Mouse (Mus musculus): ENCODE data around the gene Ncbp3. TPM values are rescaled to one million over a fixed set of nuclear protein-coding genes. Genes with fewer than 3 reads are reported as not detected.

Gene Ncbp3
- polyA plus RNA-seq, 1 experiment from 2014 or later = 14.2 TPM

DNA sequence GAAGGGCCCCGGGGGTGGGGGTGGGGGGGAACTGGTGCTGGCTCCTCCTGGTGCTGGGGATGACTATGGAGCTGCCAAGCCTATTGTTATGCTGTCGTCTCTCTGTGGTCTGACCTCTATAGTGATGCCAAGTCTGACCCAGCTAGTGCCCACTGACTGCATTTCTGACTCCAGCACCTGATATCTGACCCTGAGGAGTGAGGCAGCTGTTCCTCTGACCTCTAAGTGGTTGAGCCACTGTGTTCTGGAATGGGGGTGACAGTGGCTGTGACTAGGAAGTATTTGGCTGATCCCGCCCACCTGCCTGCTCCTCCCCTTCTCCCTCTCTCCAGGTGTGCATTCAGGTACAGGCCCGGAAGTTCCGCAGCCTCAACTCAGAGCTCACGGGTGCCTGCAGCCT is 63.8 kb downstream of the Ncbp3 start:
- H3K4me3 ChIP-seq = no peak overlapping the region
- H3K9ac ChIP-seq = no peak overlapping the region
- ATAC-seq (ENCODE audit: insufficient number of reproducible peaks, insufficient read depth, low FRiP score, low TSS enrichment) = no peak
- WGBS = 69% methylated on average over 6 of the region's 6 CpGs
- H3K36me3 ChIP-seq = no peaks in the 10 kb centered on the region
- H3K4me1 ChIP-seq = no peaks in the 10 kb centered on the region
- H3K4me2 ChIP-seq (replicated peaks) = no peak overlapping the region
- H3K27ac ChIP-seq = no peak overlapping the region
- H3K27me3 ChIP-seq = no peaks in the 10 kb centered on the region
- no peaks in the 10 kb centered on the region for H3K9me3 ChIP-seq

DNA sequence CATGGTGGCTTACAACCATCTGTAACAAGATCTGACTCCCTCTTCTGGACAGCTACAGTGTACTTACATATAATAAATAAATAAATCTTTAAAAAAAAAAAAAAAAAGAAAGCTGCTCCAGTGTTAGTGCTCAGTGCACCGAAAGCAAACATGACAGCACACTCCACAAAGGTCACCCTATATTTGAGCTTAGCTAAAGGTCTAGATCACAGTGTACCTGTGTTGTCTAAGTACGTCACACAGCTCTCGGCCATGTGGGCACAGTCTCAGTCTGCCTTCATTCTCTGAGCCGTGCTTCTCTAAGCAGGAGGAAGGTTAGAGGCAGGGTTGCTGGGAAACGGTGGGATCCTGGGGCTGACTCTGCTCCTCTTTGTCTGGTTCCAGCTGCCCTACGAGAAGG is 78.9 kb downstream of the Ncbp3 start:
- Histone ChIP-seq H3K4me2 (replicated peaks) (no peak overlapping the region), H3K4me3 (no peak overlapping the region), H3K36me3 (peaks cover 6% of the 10 kb centered on the region; the same call in 1 of the 2 replicates), H3K4me1 (no peaks in the 10 kb centered on the region), H3K27ac (no peak overlapping the region), H3K9ac (no peak overlapping the region), H3K27me3 (no peaks in the 10 kb centered on the region), H3K9me3 (no peaks in the 10 kb centered on the region)
- no peak for ATAC-seq (ENCODE audit: insufficient number of reproducible peaks, insufficient read depth, low FRiP score, low TSS enrichment)
- 95% methylated on average over 6 of the region's 6 CpGs for WGBS

GRCm38 (mm10) chr11:73131020-73131419 is 83.4 kb downstream of the Ncbp3 start:
- H3K27me3 ChIP-seq = no peaks in the 10 kb centered on the region
- H3K4me2 ChIP-seq (replicated peaks) = no peak overlapping the region
- ATAC-seq (ENCODE audit: insufficient number of reproducible peaks, insufficient read depth, low FRiP score, low TSS enrichment) = no peak
- H3K36me3 ChIP-seq = peaks cover 20% of the 10 kb centered on the region; the same call in 1 of the 2 replicates
- 85% methylated on average over 7 of the region's 7 CpGs for WGBS
- peaks cover 21% of the 10 kb centered on the region for H3K4me1 ChIP-seq
- H3K27ac ChIP-seq = no peak overlapping the region
- H3K9me3 ChIP-seq = no peaks in the 10 kb centered on the region
- no peak overlapping the region for H3K4me3 ChIP-seq
- no peak overlapping the region for H3K9ac ChIP-seq

DNA sequence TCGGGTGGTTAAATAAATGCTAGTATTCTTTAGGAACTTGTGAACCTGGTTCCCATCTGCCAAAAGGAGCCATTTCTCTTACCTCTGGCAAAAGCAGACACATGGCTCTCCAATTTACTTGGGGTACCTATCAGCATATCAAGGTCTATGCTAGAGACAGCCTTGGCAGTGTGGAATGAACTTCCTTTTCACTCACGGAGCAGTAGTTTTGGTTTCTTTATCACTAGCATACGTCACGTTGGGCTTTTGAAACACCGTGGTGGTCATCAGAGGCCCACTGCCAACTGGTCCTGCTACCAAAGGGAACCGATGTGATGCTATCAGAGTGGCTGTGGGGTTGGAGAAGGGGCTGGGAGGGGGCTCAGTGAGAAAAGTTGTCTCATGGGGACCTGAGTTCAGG is 85.4 kb downstream of the Ncbp3 start:
- H3K9me3 ChIP-seq = no peaks in the 10 kb centered on the region
- H3K27ac ChIP-seq = no peak overlapping the region
- no peak overlapping the region for H3K4me2 ChIP-seq (replicated peaks)
- H3K27me3 ChIP-seq = no peaks in the 10 kb centered on the region
- 95% methylated on average over 6 of the region's 6 CpGs for WGBS
- peaks cover 18% of the 10 kb centered on the region; the same call in 1 of the 2 replicates for H3K36me3 ChIP-seq
- no peak overlapping the region for H3K9ac ChIP-seq
- no peak for ATAC-seq (ENCODE audit: insufficient number of reproducible peaks, insufficient read depth, low FRiP score, low TSS enrichment)
- H3K4me3 ChIP-seq = no peak overlapping the region
- H3K4me1 ChIP-seq = peaks cover 36% of the 10 kb centered on the region

GRCm38 (mm10) chr11:73134222-73134621 is 86.6 kb downstream of the Ncbp3 start:
- Histone ChIP-seq H3K27ac (no peak overlapping the region), H3K4me2 (replicated peaks) (0 out of 2 replicates have a peak overlapping the region, but pooled peaks have one; percentile 6), H3K9me3 (no peaks in the 10 kb centered on the region), H3K4me1 (peaks cover 36% of the 10 kb centered on the region), H3K4me3 (no peak overlapping the region), H3K36me3 (peaks cover 18% of the 10 kb centered on the region; the same call in 1 of the 2 replicates), H3K9ac (no peak overlapping the region), H3K27me3 (no peaks in the 10 kb centered on the region)
- WGBS = 86% methylated on average over 5 of the region's 5 CpGs
- ATAC-seq (ENCODE audit: insufficient number of reproducible peaks, insufficient read depth, low FRiP score, low TSS enrichment) = no peak

GRCm38 (mm10) chr11:73136587-73136986 is 89.0 kb downstream of the Ncbp3 start:
- WGBS = 87% methylated on average over 6 of the region's 6 CpGs
- no peak overlapping the region for H3K27ac ChIP-seq
- peak overlapping the region; percentile 65 for H3K4me3 ChIP-seq
- ATAC-seq (ENCODE audit: insufficient number of reproducible peaks, insufficient read depth, low FRiP score, low TSS enrichment) = no peak
- H3K9ac ChIP-seq = peak overlapping the region; percentile 69; the same call in 1 of the 2 replicates
- no peaks in the 10 kb centered on the region for H3K9me3 ChIP-seq
- H3K4me1 ChIP-seq = peaks cover 36% of the 10 kb centered on the region
- no peaks in the 10 kb centered on the region for H3K27me3 ChIP-seq
- peak overlapping the region; percentile 85 for H3K4me2 ChIP-seq (replicated peaks)
- peaks cover 18% of the 10 kb centered on the region; the same call in 1 of the 2 replicates for H3K36me3 ChIP-seq

DNA sequence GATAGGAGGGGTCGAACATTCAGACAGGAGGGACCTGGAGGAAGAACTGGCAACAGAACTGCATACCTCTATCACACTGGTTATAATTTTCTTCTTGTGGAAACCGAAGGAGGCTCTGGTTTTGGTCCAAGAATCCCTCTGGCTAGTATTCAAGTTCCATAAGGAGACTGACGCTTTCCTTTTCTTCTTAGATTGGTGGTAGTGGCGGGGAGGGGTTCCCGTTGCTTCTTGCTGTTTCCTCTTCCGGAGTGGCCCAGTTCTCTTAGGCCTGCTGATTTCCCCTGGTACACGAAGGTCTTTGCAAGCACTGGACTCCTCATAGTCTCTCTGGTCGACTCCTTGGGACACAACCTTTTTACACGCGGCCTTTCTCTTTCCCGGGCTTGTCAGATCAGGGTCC is 89.5 kb downstream of the Ncbp3 start:
- no peaks in the 10 kb centered on the region for H3K27me3 ChIP-seq
- peak overlapping the region; percentile 85 for H3K4me2 ChIP-seq (replicated peaks)
- H3K27ac ChIP-seq = no peak overlapping the region
- peak overlapping the region; percentile 65 for H3K4me3 ChIP-seq
- peak overlapping the region; percentile 69 for H3K9ac ChIP-seq
- peaks cover 17% of the 10 kb centered on the region; the same call in 1 of the 2 replicates for H3K36me3 ChIP-seq
- WGBS = 48% methylated on average over 11 of the region's 11 CpGs
- no peak for ATAC-seq (ENCODE audit: insufficient number of reproducible peaks, insufficient read depth, low FRiP score, low TSS enrichment)
- H3K4me1 ChIP-seq = peaks cover 36% of the 10 kb centered on the region
- no peaks in the 10 kb centered on the region for H3K9me3 ChIP-seq

DNA sequence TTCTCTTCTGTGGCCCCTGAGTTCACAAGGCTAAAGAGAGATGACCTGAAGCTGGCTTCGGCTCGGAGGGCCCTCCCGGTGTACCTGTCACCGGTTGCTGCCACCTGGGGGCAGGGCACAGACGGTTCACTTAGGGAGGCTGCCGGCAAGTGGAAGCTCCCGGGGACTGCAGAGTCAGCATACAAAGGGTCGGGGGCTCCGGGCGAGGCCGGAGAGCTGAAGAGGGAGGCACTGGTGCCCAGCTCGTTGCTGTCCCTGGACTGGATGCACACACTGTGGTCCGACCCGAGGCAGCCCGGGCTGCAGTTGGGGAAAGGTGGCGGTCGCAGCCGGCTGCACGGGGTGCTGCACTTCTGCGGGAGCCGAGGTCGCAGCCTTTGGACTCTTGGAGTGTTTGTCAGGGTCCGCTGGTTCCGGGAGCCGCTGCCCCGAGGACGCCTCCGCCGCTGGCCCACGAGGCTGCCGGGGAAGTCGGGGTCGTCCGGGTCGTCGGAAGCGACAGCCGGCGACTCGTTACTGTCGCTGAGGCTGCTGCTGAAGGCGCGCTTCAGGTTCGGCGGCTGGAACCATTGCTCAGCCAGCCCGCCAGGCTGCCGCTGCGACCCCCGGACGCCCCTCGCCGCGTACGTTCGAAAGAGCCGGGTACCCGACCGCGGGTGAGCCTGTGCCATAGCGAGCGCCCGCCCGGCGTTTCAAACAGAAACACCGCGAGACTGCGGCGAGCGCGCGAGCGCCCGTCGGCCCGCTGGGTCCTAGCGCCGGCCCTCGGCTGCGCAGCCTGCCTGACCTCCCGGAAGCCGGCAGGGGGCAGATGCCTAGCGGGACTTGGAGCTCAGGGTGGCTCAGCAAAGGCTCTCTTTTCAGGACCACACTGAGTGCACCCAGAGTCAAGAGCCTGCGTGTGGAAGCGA is 90.3 kb downstream of the Ncbp3 start, which contains the start of gene Haspin:
Gene Haspin (minus strand): TSS at position 704 of the 911 bp plus-strand sequence.
- under 1% methylated on average over 84 of the region's 84 CpGs for WGBS

More for the DNA sequence above, 90.3 kb downstream of the Ncbp3 start, which contains the start of gene Haspin:
- Histone ChIP-seq H3K4me2 (replicated peaks) (peak within 1 kb of the TSS; percentile 85), H3K9ac (peak within 1 kb of the TSS; percentile 69), H3K27ac (no peak within 1 kb of the TSS), H3K27me3 (no peaks in the 10 kb centered on the region), H3K4me3 (peak within 1 kb of the TSS; percentile 65), H3K36me3 (peaks cover 10% of the 10 kb centered on the region; the same call in 1 of the 2 replicates), H3K9me3 (no peaks in the 10 kb centered on the region), H3K4me1 (peaks cover 36% of the 10 kb centered on the region)
- peak; percentile 92 for ATAC-seq (ENCODE audit: insufficient number of reproducible peaks, insufficient read depth, low FRiP score, low TSS enrichment)

Other genes starting within 250 kb of the Ncbp3 start
- 1.3 and 2.3 TPM in 2 replicates for gene Atp2a3, start 86.6 kb upstream of the Ncbp3 start, polyA plus RNA-seq (2016; fragmentation: Nextera tagmentation; extraction: Ambion mirVana)
- 0.98 and 1.0 TPM in 2 replicates for gene P2rx1, start 48.7 kb upstream of the Ncbp3 start, polyA plus RNA-seq (2016; fragmentation: Nextera tagmentation; extraction: Ambion mirVana)
- gene Camkk1, start 28.8 kb upstream of the Ncbp3 start, polyA plus RNA-seq (2016; fragmentation: Nextera tagmentation; extraction: Ambion mirVana) = 10.6 and 11.0 TPM in 2 replicates
- gene Itgae, start 42.8 kb downstream of the Ncbp3 start, polyA plus RNA-seq (2016; fragmentation: Nextera tagmentation; extraction: Ambion mirVana) = 0.50 and 0.51 TPM in 2 replicates
- 18.2 and 18.4 TPM in 2 replicates for gene Haspin, start 90.5 kb downstream of the Ncbp3 start, polyA plus RNA-seq (2016; fragmentation: Nextera tagmentation; extraction: Ambion mirVana)
- gene P2rx5, start 112.6 kb downstream of the Ncbp3 start, polyA plus RNA-seq (2016; fragmentation: Nextera tagmentation; extraction: Ambion mirVana) = 0.42 and 0.60 TPM in 2 replicates
- gene Emc6, start 129.3 kb downstream of the Ncbp3 start, polyA plus RNA-seq (2016; fragmentation: Nextera tagmentation; extraction: Ambion mirVana) = 99.7 and 104 TPM in 2 replicates
- gene Tax1bp3, start 129.3 kb downstream of the Ncbp3 start, polyA plus RNA-seq (2016; fragmentation: Nextera tagmentation; extraction: Ambion mirVana) = 206 and 211 TPM in 2 replicates
- gene Ctns, start 151.3 kb downstream of the Ncbp3 start, polyA plus RNA-seq (2016; fragmentation: Nextera tagmentation; extraction: Ambion mirVana) = 24.5 and 26.5 TPM in 2 replicates
- 2.0 and 2.1 TPM in 2 replicates for gene Shpk, start 151.7 kb downstream of the Ncbp3 start, polyA plus RNA-seq (2016; fragmentation: Nextera tagmentation; extraction: Ambion mirVana)
- gene Trpv1, start 186.5 kb downstream of the Ncbp3 start, polyA plus RNA-seq (2016; fragmentation: Nextera tagmentation; extraction: Ambion mirVana) = 0.19 and 0.27 TPM in 2 replicates
- gene Trpv3, start 219.6 kb downstream of the Ncbp3 start, polyA plus RNA-seq (2016; fragmentation: Nextera tagmentation; extraction: Ambion mirVana) = 0.08 and 0.12 TPM in 2 replicates

Measured in embryonic facial prominence, embryonic 12.5 days (tissue).